Mouse (Mus musculus) bone marrow macrophage, adult 2 months (primary cell): ENCODE data around the gene Smarcb1.

Experiments used
- CTCF ChIP-seq: IDR thresholded peaks from 2 replicates; pipeline ENCODE4 v1.5.1; 2012; ENCODE audit warnings: low read depth, mild to moderate bottlenecking, low read length, moderate library complexity
- POLR2A ChIP-seq: IDR thresholded peaks from 2 replicates; pipeline ENCODE4 v1.6.1; 2012; ENCODE audit warnings: mild to moderate bottlenecking, low read depth, low read length, borderline replicate concordance

- TF ChIP-seq POLR2A: no peak
- no peak for TF ChIP-seq CTCF
Observed at GRCm38 (mm10) chr10:75878836-75879235, 42.6 kb downstream of the Smarcb1 start.
